Mouse (Mus musculus) forebrain, postnatal 0 days (tissue): Measurements from ENCODE around the gene Trmt112. TPM values are rescaled to one million over a fixed set of nuclear protein-coding genes. Genes with fewer than 3 reads are reported as not detected.

Experiments used
- ATAC-seq: fragments of 200-750 bp; cut with Nextera tagmentation; 2 replicates; pipeline ENCODE4 v1.8.0; 2017; ENCODE audit warnings: mild to moderate bottlenecking, moderate library complexity
- DNase-seq: peaks from one replicate; pipeline ENCODE4 v3.0.0-alpha.2; 2015
- H3K27ac ChIP-seq: fragments of 300-500 bp; sonication (generic); 2 replicates; pipeline ENCODE4 v1.5.1; 2014; ENCODE audit warnings: low read depth, mild to moderate bottlenecking, antibody characterized with exemption, low read length, moderate library complexity, mixed read lengths
- H3K27me3 ChIP-seq: fragments of 300-500 bp; sonication (generic); 2 replicates; pipeline ENCODE4 v1.6.1; 2014; ENCODE audit warnings: mild to moderate bottlenecking, low read length, mixed read lengths; ENCODE audit not compliant: insufficient read depth
- H3K36me3 ChIP-seq: fragments of 300-500 bp; sonication (generic); 2 replicates; pipeline ENCODE4 v1.6.1; 2014; ENCODE audit warnings: mild to moderate bottlenecking, moderate library complexity; ENCODE audit not compliant: insufficient read depth
- H3K4me1 ChIP-seq: fragments of 300-500 bp; sonication (generic); 2 replicates; pipeline ENCODE4 v1.6.1; 2014; ENCODE audit warnings: antibody characterized with exemption; ENCODE audit not compliant: insufficient read depth
- H3K4me2 ChIP-seq: fragments of 300-500 bp; sonication (generic); 2 replicates; pipeline ENCODE4 v1.6.1; 2014; ENCODE audit warnings: low read depth, mild to moderate bottlenecking, moderate library complexity
- H3K4me3 ChIP-seq: fragments of 300-500 bp; sonication (generic); 2 replicates; pipeline ENCODE4 v1.5.1; 2014; ENCODE audit warnings: low read depth, low read length, mixed read lengths
- H3K9ac ChIP-seq: fragments of 300-500 bp; sonication (generic); 2 replicates; pipeline ENCODE4 v1.6.1; 2014; ENCODE audit warnings: mild to moderate bottlenecking
- H3K9me3 ChIP-seq: fragments of 300-500 bp; sonication (generic); 2 replicates; pipeline ENCODE4 v1.6.1; 2016; ENCODE audit warnings: low read length
- CTCF ChIP-seq: sonication (generic); IDR thresholded peaks from 2 replicates; pipeline ENCODE4 v1.5.1; 2016; ENCODE audit warnings: antibody characterized with exemption, control low read depth, low read depth
- WGBS: fragments of 180-500 bp; shearing (Covaris S2); extraction: QIAGEN DNeasy Blood & Tissue Kit; methylation state at CpG from one replicate; pipeline ENCODE4 v1.1.7; 2014; 5-methylcytosine and 5-hydroxymethylcytosine counted together
- polyA plus RNA-seq: library from polyadenylated mRNA; unstranded; fragments of >200 nt; fragmentation: Nextera tagmentation; extraction: Ambion mirVana; gene quantifications from 2 replicates; pipeline ENCODE4 v1.2.1, GENCODE M21; 2015
- total RNA-seq: library from RNA; depleted of rRNA; stranded (reverse); fragments of >200 nt; gene quantifications from 2 replicates; pipeline ENCODE4 v1.2.3, GENCODE M21; 2014

The Trmt112 gene
- total and polyA plus RNA-seq, 2 experiments from 2014 or later = 52.3 to 102 TPM

- no peak overlapping the region for H3K27ac ChIP-seq
- no peak for TF ChIP-seq CTCF
Observed at GRCm38 (mm10) chr19:6933436-6934194, 24.1 kb downstream of the Trmt112 start.

DNA sequence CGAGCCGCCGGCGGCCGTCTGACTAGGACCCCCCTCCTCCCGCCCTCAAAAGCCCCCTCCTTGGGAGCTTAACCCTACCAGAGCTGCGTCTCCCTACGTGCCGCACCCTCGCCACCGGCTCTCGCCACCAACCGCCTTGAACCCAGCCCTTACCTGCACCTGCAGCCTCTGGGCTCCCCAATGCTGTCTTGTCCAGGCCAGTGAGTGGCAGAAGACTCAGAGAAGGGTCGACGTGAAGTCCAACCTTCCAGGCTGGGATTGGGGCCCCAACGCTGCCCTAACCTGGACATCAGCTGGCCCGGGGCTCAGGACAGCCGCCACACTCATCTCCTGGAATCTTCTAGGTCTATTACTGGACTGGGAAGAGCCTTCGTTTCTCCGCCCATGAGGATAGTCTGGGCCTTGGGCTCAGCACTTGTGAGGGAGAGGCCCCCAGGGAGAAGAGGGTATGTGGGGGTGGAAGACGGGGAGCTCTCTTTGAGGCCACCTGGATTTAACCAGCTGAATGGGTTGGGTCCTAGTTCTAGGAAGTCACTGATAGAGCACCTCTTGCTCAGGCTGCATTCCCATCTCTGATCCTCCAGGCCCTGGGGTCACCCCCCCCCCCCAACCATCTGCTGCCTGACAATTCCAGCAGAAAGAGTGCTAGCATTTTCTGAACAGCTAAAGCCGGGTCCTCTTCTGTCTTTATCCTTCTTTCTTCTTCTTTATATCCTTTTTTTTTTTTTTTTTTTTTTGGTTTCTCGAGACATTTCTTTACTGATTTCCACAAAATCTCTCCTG is 24.9 kb downstream of the Trmt112 start, which contains the start of gene Kcnk4:
Gene Kcnk4 (minus strand): TSS at position 321 of the 783 bp plus-strand sequence.
- no peak for DNase-seq
- Histone ChIP-seq H3K9me3 (no peaks in the 10 kb centered on the region), H3K4me3 (peak within 1 kb of the TSS; percentile 41), H3K36me3 (peaks cover 7% of the 10 kb centered on the region; the same call in 1 of the 2 replicates), H3K4me2 (peak within 1 kb of the TSS; percentile 67), H3K4me1 (peaks cover 8% of the 10 kb centered on the region; the same call in 1 of the 2 replicates), H3K27me3 (peaks cover 27% of the 10 kb centered on the region), H3K27ac (no peak within 1 kb of the TSS), H3K9ac (peak within 1 kb of the TSS; percentile 44)
- no peak for TF ChIP-seq CTCF
- no peak; the same call in 1 of the 2 replicates for ATAC-seq
- 9% methylated on average over 23 of the region's 23 CpGs for WGBS

More at GRCm38 (mm10) chr19:6933436-6934194, 24.1 kb downstream of the Trmt112 start:
- DNase-seq = peak; percentile 58
- ATAC-seq = peak; percentile 82
- 0 out of 2 replicates have a peak, but pooled peaks cover 4% of the 10 kb centered on the region for H3K4me1 ChIP-seq
- 0 out of 2 replicates have a peak, but pooled peaks cover 4% of the 10 kb centered on the region for H3K36me3 ChIP-seq
- peak overlapping the region; percentile 67 for H3K4me2 ChIP-seq
- peak overlapping the region; percentile 44 for H3K9ac ChIP-seq
- H3K4me3 ChIP-seq = peak overlapping the region; percentile 41
- no peaks in the 10 kb centered on the region for H3K9me3 ChIP-seq
- peaks cover 27% of the 10 kb centered on the region for H3K27me3 ChIP-seq
- WGBS = 4% methylated on average over 58 of the region's 58 CpGs

DNA sequence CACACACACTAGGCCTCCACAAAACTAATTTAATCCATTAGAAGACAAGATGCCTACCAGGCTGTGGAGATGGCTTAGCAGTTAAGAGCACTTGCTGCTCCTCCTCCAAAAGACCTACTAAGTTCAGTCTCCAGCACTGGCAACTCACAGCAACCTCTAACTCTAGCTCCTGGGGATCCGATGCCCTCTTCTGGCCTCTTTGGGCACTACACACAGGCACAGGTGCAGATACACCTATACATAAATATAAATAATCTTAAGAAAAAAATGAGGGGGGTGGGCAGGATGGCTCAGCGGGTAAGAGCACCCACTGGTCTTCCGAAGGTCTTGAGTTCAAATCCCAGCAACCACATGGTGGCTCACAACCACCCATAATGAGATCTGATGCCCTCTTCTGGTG is 26.8 kb downstream of the Trmt112 start:
- DNase-seq (no peak), ATAC-seq (no peak)
- TF ChIP-seq CTCF = peak; percentile 47
- no peaks in the 10 kb centered on the region for H3K9me3 ChIP-seq
- H3K9ac ChIP-seq = no peak overlapping the region
- peaks cover 7% of the 10 kb centered on the region; the same call in 1 of the 2 replicates for H3K36me3 ChIP-seq
- peaks cover 24% of the 10 kb centered on the region for H3K4me1 ChIP-seq
- no peak overlapping the region for H3K4me2 ChIP-seq
- no peak overlapping the region for H3K4me3 ChIP-seq
- WGBS = 17% methylated on average over 3 of the region's 3 CpGs
- H3K27me3 ChIP-seq = peaks cover 27% of the 10 kb centered on the region
- H3K27ac ChIP-seq = no peak overlapping the region

- peaks cover 24% of the 10 kb centered on the region for H3K4me1 ChIP-seq
- ATAC-seq = no peak
- H3K27ac ChIP-seq = no peak overlapping the region
- peaks cover 7% of the 10 kb centered on the region; the same call in 1 of the 2 replicates for H3K36me3 ChIP-seq
- no peak for DNase-seq
- TF ChIP-seq CTCF = no peak
- H3K9me3 ChIP-seq = no peaks in the 10 kb centered on the region
- H3K27me3 ChIP-seq = peaks cover 15% of the 10 kb centered on the region
- no peak overlapping the region for H3K4me3 ChIP-seq
- 0 out of 2 replicates have a peak overlapping the region, but pooled peaks have one; percentile 10 for H3K9ac ChIP-seq
- H3K4me2 ChIP-seq = no peak overlapping the region
- 67% methylated on average over 16 of the region's 16 CpGs for WGBS
Observed at GRCm38 (mm10) chr19:6937541-6938465, 28.3 kb downstream of the Trmt112 start.

GRCm38 (mm10) chr19:6939106-6940002 is 29.9 kb downstream of the Trmt112 start:
- peak overlapping the region; percentile 93; the same call in 1 of the 2 replicates for H3K9ac ChIP-seq
- no peak overlapping the region for H3K4me3 ChIP-seq

More at GRCm38 (mm10) chr19:6939106-6940002, 29.9 kb downstream of the Trmt112 start:
- no peak for TF ChIP-seq CTCF
- no peak for DNase-seq
- peaks cover 20% of the 10 kb centered on the region for H3K4me1 ChIP-seq
- H3K36me3 ChIP-seq = peaks cover 7% of the 10 kb centered on the region; the same call in 1 of the 2 replicates
- 84% methylated on average over 20 of the region's 20 CpGs for WGBS
- no peak overlapping the region for H3K27ac ChIP-seq
- peak overlapping the region; percentile 97 for H3K4me2 ChIP-seq
- H3K9me3 ChIP-seq = no peaks in the 10 kb centered on the region
- H3K27me3 ChIP-seq = peaks cover 6% of the 10 kb centered on the region; the same call in 1 of the 2 replicates
- no peak for ATAC-seq
